Mouse (Mus musculus): ENCODE data around the gene Gm7075.
A peak's percentile ranks its signal among the peaks of the same experiment; 100 is the strongest.
"Not testable (repeated sequence)": the region's sequence is repeated elsewhere in the genome, so short reads cannot be mapped to it uniquely, and the experiment has no call there.

The Gm7075 gene

DNA sequence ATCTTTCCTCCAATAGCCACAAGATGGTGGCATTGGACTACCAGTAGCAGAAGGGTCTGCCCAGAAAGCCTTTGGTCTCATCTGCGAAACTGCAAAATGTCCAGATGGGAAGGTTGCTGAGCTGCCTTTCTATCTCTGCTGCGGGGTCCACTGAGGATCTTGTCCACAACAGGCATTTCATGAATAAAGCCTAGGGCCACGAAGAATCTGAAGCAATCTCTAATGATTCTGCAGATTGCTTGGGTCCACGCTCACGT, 1.1 kb upstream of the Gm7075 start:
- no peak for DNase-seq (ENCODE audit: low read depth, low spot score)

DNA sequence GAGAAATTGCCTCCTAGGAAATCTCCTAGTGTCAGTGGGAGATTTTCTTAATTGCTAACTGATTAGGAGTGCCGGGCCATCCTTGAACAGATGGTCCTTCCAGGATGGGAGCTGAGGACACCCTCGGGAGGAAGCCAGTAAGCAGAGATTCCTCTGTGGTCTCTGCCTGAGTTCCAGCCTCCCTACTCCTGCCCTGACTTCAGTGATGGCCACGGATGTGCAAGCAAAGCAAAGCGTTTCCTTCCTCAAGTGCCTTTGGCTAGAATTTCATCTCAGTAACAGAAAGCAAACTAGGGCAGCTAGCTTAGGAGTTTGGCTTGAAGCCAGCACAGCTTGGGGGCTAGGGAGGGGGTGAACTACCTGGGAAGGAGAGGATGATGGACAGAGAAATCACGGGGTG, 4.5 kb downstream of the Gm7075 start:
- no peak for DNase-seq (ENCODE audit: low read depth, low spot score)

DNA sequence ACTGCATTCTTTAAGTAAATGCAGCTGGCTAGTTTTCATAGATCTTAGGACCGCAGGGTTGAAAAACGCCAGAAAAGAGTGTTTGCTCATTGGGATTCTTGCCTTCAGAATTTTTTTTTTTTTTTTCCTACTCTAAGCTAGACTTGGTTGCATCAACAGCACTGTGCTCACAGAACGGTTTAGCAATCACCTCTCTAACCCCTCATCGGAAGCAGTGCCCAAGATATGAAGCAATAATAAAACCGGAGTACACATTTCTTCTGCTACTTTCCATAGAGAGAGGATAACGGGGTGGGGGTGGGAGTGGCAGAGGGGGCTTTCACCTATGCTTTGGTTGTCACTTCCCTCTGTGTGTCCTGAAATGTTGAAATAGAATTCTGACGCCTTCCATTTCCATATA, 5.7 kb downstream of the Gm7075 start:
- DNase-seq (ENCODE audit: low read depth, low spot score), result no peak

DNA sequence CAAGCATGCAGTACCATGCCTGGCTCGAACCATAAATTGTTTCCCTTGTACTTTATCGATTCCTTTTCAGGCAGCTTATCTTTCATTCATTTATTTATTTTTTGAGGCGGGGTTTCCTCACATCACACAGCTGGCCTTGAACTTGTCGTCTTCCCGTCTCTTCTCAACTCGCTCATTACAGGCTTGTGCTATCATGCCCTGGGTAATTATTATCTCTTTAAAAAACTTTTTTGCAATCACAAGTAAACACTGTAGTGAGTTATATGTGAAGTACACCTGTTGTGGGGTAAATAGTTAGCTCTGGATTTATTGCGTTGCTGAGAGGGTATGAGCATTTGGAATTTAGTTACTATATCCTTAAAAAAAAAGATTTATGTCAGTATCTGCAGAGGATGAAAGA, 6.3 kb downstream of the Gm7075 start:
- DNase-seq (ENCODE audit: low read depth, low spot score), result no peak

DNA sequence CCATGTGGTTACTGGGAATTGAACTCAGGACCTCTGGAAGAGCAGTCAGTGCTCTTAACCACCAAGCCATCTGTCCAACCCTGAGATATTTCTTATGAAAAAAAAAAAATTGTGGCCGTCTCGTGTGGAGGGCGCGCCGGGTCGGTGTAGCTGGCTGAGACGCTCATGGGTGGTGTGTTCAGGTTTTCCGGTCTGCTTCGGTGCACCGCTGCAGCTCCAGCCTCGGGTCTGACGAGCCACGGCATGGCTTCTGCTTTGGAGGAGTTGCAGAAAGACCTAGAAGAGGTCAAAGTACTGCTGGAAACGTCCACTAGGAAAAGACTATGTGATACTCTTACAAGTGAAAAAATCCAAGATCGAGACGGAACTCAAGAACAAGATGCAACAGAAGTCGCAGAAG, 8.8 kb downstream of the Gm7075 start:
- DNase-seq (ENCODE audit: low read depth, low spot score), result no peak

DNA sequence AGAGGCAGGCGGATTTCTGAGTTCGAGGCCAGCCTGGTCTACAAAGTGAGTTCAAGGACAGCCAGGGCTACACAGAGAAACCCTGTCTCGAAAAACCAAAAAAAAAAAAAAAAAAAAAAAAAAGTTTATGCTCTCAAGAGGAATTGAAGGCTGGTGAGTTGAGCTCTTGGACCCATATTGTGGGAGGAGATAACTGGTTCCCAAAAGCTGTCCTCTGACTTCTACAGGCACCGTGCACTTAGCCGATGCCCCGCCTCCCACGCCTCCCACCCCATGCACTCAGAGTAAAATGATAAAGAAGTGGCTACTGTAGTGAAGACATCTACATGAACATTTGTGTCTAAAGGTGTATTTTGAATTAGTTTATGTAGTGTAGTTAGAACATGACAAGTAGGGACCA, 9.9 kb downstream of the Gm7075 start:
- DNase-seq (ENCODE audit: low read depth, low spot score), result not testable (repeated sequence)

DNA sequence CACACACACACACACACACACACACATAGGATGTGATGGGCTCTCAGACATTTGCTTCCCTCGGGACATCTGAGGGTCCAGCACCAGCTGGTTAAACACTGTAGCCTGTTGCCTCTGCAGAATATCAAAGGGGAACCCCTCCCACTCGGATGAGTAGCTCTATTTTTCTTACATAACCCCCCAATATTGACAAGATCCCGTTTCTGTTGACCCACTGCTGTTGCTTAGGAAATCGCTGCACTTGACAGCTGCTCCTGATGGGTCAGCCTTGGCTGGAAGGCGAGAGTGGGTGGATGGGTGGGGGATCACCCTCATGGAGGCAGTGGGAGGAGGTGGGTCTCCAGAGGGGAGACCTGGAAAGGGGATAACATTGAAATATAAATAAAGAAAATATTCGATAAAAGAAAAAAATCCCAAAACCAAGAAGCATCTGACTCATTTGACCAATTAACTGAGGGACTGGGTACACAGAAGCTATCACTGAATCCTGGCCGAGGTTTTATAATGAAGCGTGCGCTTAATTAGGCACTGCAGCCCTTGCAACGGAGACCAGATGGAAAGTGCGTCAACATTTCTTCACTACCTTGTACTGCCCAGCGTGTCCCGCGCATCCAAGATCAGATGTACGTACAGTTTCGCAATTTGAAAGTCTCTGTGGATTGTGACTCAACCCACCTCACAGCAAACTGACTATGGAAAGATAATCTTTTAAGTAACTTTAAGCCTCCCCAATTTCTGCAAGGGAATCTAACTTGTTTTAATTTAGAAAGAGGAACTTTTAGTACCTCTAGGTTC, 11.2 kb downstream of the Gm7075 start:
- no peak for DNase-seq (ENCODE audit: low read depth, low spot score)

DNA sequence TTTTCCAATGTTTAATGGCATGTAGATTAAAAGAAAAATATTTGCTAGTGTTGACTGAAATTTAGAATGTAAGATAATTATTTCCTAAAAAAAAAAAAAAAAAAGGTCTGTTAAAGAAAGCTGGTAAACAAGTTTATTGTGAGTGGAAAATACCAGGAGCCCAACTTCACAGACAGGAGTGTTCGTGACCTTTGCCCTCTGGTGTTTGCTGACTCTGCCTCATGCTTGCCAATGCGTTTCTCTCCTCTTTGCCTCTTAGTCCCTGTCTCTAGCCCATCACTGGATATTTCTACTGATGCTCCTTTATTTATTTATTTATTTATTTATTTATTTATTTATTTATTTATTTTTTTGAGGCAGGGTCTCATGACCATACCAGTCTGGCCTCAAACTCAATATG, 18.0 kb downstream of the Gm7075 start:
- DNase-seq (ENCODE audit: low read depth, low spot score), result no peak

DNA sequence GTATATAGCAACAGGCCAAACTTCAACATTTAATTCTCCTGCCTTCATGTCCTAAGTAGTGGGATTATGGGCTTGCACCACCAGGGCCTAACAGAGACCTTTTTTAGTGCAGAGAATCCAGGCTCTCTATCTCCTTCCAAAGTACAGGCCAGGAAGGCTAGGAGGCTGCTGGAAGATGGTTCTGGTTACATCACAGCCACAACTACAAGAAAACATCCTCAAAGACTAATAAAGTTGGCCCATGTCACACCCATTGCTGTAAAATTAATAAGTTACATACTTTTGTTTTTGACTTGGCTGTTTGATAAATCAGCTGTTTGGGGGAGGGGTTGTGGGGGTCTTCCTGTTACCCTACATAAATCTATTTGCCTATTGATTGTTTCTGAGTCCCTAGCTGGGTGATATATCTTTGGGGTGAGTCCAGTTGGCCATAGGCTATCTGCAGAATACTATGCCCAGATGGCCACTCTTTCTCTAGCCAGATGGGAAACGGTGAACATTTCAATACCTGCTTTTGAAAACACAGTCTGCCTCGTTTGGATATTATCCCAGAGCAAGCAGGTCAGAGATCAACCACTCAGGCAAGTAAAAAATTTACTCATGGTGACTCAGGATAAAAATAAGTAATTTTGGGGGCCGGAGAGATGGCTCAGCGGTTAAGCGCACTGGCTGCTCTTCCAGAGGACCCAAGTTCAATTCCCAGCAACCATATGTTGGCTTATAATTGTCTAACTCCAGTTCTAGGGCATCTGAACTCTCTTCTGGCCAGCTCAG, 18.7 kb downstream of the Gm7075 start:
- no peak for DNase-seq (ENCODE audit: low read depth, low spot score)

DNA sequence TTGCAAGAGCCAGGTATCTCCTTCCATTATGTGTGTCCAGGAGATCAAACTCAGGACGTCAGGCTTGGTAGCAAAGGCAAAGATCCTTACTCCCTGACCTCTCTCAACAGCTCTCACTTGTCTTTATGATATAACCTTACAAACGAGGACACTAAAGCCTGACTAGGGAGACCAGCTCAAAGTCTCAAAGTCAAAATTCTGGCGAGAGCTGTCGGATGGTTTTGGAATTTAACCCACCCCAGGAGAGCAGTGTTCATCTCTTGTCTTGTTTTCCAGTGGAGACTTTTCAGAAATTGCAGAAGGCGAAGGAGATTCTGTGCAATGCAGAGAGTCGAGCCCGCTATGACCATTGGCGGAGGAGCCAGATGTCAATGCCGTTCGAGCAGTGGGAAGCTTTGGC, 24.6 kb downstream of the Gm7075 start:
- no peak for DNase-seq (ENCODE audit: low read depth, low spot score)

DNA sequence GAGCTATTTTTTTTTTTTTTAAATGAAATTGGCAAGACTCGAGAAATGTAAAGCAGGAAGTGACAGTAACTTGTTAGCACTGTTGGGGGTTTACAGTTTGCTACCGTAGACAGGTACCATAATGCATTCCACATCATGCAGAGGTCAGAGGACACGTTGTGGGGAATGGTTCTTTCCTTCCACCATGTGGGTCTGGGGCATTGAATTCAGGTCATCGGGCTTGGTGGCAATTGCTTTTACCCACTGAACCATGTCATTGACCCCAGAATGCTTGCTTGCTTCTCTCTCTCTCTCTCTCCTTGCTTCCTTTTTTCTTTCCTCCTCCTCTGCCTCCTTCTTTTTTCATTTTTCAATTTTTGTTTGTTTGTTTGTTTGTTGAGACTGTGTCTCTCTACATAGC, 32.6 kb downstream of the Gm7075 start:
- DNase-seq (ENCODE audit: low read depth, low spot score), result no peak

DNA sequence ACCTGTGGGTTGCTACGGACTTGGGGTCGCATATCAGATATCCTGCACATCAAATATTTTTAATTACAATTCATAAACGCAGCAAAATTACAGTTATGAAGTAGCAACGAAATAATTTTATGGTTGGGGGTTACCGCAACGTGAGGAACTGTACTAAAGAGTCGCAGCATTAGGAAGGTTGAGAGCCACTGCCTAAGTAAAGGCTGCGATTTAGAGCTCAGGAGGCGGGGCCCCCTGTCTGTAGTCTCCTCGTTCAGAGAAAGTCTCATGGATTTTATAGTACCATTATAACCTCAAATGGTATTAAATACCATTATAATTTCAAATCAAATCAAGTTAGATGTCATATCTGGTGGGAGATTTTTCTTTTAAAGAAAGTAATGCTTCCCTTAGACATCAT, 34.6 kb downstream of the Gm7075 start:
- peak; percentile 55 for DNase-seq (ENCODE audit: low read depth, low spot score)

DNA sequence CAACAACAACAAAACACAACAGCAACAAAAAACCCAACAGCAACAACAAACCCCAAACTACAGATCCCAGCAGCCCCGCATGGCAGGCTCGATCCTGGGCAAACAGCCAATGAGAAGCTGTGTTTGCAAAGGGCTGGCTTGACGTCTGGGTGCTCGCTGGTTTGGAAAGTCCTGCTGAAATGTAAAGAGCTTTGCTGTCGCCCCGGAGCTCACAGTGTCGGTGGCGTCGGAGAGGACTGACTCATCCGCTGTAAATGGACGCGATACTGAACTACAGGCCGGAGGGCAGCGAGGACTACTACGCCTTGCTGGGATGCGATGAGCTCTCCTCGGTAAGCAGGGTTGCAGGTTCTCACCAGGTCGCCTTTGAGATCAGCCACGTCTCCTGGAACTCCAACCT, 35.1 kb downstream of the Gm7075 start:
- DNase-seq (ENCODE audit: low read depth, low spot score), result peak; percentile 89

DNA sequence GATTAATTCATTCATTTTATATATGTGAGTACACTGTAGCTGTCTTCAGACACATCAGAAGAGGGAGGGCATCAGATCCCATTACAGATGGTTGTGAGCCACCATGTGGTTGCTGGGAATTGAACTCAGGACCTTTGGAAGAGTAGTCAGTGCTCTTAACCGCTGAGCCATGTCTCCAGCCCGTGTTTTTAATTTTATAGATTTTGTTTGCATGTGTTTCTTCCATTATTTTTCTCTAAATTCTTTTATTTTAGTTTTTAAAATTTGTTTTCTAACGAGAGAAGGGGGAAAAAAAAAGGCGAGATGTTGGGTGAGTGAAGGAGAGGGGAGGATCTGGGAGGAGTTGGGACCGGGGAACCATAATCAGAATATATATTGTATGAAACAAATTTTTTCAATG, 35.7 kb downstream of the Gm7075 start:
- not testable (repeated sequence) for DNase-seq (ENCODE audit: low read depth, low spot score)

DNA sequence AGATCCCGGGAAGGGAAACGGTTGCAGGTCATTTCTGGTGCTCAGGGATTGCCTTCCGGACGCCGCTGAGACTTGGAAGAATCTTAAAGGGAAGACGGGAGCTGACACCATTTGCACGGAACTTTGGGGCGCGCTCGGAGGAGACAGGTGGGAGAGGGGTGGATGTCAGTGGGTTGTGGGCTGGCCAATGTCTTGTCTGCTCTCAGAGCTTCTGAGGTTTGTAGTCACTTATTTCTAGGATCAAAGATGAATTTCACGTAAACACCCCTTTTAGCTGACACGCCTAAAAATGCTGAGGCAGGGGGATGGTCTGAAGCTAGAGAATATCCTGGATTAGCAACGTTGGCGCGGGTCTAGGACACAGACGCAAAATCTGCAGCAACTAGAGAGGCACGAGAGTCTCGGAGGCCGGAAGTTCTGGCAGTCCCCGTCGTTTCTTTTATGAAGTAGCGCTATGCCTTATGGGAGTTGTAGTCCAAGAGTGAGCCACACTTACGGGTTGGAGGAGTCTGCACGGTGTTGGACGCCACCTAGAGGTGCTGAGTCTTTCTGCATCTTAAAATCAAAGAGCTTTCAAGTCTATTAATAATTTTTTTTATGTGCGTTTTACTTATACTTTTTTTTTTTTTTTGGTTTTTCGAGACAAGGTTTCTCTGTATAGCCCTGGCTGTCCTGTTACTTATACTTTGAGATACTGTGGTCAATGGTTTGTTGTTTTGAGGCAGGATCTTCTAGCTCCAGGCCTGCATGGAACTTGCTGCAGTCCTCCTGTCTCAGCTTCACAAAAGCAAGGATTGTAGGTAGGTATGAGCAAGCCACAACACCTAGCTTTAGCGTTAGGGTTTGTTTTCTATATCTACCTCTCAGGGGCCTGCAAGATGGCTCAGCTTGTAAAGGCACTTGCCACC, 39.0 kb downstream of the Gm7075 start, which contains the start of gene Dnajc12:
Gene Dnajc12 (plus strand): TSS at position 72 of the 908 bp plus-strand sequence.
- peak; percentile 94 for DNase-seq (ENCODE audit: low read depth, low spot score)

DNA sequence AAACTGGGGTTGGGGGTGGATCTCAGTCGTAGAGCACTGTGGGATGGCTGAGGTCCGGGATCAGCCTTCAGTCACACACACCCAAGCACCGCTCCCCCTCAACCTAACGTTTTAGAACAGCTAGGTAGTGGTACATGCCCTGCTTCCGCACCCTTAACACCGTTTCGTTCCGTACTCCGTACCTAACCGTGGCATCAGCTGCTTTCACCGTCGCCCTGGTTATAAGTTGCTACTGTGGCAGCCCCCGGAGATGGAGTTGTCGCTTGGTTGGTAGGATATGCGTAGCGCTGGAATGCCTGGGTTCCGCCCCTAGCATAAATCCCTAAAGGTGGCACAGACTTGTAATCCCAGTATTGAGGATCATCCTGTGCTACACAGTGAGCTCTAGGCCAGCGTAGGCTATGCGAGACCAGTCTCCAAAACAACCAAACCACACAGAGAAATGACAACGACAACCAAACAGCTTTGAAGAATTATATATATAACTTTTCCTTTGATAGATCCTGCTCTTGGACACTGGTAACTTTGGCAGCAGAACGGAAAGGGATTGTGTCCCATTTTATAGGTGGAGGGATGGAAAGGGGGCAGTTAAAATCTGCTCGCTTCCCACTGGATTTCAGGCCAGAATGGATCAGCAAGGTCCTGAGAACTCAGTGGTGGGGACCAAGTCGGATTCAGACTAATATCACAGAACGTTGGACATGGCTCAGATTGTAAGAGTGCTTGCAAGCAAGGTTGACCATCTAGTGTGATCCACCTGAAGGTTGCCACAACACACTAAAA, 39.9 kb downstream of the Gm7075 start, which contains the start of gene Sirt1:
Gene Sirt1 (minus strand): TSS at position 207 of the 783 bp plus-strand sequence.
- no peak for DNase-seq (ENCODE audit: low read depth, low spot score)

DNA sequence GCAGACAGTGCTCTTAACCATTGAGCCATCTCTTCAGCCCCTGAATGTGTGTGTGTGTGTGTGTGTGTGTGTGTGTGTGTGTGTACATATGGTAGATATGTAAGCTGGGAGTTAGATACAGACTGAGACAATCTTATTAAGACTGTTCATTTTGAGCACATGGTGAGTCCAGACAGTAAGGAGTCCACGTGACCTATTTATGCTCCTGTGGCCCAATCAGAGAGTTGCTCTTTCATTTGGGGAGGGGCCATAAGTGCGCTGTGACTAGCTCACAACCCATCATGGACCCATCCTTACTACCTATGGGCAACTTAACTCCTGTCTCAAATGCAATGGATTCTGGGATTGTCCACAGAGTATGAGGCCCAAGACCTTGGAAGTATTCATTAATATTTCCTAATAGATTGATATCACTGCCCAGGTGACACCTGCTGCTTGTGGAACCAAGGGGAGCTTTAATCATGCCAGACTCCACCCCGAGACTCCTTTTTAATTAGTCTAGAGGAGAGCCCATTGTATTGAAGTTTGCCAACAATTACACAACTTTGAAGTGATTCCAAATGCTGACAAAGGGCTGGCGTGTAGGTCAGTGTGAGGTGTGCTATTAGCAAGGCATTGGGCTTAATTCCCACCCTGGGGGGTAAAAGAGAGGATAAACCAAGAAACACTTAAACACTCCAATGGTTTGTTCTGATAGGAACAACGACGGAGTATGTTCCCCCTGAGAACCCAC, 42.5 kb downstream of the Gm7075 start:
- no peak for DNase-seq (ENCODE audit: low read depth, low spot score)

DNA sequence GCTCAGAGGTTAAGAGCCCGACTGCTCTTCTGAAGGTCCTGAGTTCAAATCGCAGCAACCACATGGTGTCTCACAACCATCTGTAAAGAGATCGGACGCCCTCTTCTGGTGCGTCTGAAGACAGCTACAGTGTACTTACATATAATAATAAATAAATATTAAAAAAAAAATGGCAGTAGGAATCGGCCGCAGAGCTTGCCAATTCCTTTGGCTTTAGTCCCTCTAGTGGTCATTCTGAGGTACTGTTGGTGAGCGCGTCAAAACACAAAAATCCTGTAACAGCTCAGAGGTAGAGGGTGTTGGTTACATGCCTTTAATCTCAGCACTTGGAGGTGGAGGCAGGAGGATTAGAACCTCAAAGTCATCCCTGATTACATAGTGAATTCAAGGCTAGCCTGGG, 44.1 kb downstream of the Gm7075 start:
- DNase-seq (ENCODE audit: low read depth, low spot score), result peak; percentile 77

DNA sequence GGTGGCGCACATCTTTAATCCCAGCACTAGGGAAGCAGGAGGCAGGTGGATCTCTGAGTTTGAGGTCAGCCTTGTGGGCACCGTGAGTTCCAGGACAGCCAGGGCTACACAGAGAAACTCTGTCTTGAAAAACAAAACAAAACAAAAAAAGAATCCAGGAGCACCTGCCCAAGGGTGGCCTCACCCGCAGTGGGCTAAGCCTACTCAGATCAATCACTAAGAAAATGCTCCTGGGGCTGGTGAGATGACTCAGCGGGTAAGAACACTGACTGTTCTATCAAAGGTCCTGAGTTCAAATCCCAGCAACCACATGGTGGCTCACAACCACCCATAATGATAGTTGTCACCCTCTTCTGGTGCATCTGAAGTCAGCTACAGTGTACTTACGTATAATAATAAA, 45.3 kb downstream of the Gm7075 start:
- DNase-seq (ENCODE audit: low read depth, low spot score), result no peak

All from A20 (cell line).